Mouse (Mus musculus) adrenal gland, adult 2 months (tissue): ENCODE data around the gene Gtf2f1. TPM values are rescaled to one million over a fixed set of nuclear protein-coding genes. Genes with fewer than 3 reads are reported as not detected.

Experiments used
- DNase-seq: peaks from one replicate; pipeline ENCODE4 v3.0.0; 2021
- polyA plus RNA-seq: library from polyadenylated mRNA; depleted of rRNA; stranded (reverse); fragments of >200 nt; gene quantifications from 2 replicates; pipeline ENCODE4 v1.2.3, GENCODE M21; 2012
- total RNA-seq, 2 experiments: library from RNA; stranded (reverse); gene quantifications; 2 replicates each; pipeline ENCODE4 v1.2.3; 2021

Gtf2f1 gene
- total and polyA plus RNA-seq, 3 experiments: 28.5 to 57.3 (median 55.8) TPM

DNA sequence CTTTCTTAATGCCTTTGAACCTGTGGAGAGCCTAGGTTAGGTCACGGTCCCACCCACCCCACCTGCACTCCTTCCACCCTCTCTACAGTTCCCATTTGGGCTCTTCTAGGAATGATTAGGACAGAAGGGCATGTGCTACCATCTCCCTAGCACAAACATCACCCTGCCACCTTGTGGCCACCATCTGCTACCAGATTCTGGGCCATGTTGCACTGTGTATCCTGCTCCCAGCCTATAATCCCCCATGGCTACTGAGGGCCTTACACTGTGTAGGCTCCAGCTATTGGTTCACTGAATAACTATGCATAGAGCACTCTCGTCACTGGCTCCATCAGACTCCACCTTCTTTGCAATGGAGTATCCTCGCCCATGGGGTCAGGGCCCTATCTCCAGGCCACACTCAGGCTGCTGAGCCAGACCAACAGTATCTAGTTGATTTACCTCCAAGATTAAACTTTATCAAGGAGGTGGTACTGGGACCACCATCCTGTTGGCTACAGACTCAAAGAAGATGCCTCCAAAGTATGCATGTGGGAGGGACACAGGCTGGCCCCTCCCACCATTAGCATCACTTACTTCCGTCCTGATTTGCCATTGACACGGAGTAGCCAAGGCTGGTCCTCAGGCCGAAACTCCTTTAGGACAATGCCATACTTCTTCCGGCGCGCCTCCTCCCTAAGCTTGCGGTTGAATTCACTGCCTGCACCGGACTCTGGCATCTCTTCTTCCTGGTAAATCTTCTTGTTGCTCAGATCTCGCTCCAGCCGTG, 3.8 kb downstream of the Gtf2f1 start:
- no peak for DNase-seq

DNA sequence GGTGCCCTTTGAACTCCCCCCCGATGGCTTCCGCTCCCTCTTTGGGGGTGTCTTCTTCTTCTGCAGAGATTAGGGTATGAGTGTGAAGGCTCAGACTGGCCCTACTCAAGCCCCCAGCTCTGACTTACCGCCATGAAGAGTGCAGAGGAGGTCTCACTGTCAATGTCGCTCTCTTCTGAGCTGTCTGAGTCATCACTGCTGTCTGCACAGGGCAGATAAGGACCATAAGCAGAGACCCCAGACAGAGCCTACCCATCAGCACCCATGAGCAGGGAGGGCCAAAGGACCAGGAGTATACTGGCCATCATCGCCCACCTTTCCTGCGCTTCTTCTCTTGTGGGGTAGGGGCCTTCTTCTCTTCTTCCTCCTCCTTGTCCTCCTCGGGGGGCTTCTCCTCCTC, 7.1 kb downstream of the Gtf2f1 start:
- DNase-seq: no peak

GRCm38 (mm10) chr17:57001228-57001627, 9.9 kb downstream of the Gtf2f1 start:
- no peak for DNase-seq

DNA sequence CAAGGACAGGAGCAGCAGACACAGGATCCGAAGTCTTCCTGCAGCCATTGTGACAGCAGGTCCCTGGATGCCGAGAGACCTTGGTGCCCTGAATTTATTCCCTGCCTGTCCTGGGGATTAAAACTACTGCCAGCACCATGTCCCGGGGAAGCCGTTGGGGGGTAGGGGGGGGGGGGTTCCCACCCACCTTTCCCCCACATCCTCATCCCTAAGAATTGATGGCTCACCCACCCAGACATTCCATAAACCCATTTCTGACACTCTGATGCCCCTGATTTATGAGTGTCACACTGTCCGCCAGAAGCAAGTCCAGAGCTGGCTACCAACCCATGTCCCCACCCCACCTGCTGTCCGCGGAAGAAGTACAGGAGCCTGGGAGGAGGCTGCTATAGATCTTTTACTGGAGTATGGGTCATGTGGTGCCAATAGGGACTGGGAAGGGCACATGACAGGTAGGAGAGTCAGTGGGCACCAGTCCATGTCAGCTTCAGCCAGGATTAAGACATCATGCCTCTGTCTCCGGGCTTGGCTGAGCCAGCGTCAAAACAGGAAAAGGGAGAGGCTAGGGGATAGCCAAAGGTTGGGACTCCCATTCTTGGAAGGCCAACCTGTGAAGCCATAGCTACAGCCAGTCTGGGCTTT, 11.0 kb downstream of the Gtf2f1 start, which contains the start of gene Pspn:
Pspn (minus strand) TSS at position 51 of the 642 bp plus-strand sequence.
- DNase-seq: peak; percentile 48

GRCm38 (mm10) chr17:56999414-56999813, 11.7 kb downstream of the Gtf2f1 start:
- peak; percentile 77 for DNase-seq

GRCm38 (mm10) chr17:56997029-56997667, 13.9 kb downstream of the Gtf2f1 start, which contains the start of gene Alkbh7:
Gene Alkbh7, plus strand, starts transcription at chr17:56997339.
- DNase-seq: peak; percentile 98

DNA sequence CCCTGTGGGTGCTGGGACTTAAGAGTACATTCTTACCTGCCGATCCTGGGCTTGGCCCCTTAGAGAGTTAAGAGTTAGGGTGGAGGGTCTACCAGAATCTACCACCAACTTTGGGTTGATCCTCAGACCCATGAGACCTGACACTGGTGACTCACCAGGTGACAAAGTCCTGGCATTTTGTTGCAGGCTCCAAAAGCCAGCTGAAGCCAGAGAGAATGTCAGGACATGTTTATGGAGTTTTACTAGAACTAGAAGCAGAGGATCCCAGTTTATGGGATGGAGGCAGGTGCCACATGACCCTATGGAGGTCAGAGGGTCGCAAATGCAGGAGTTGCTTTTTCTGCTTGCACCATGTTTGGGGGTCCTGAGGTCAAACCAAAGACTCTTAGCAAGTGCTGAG, 14.6 kb downstream of the Gtf2f1 start:
- DNase-seq: peak; percentile 66

DNA sequence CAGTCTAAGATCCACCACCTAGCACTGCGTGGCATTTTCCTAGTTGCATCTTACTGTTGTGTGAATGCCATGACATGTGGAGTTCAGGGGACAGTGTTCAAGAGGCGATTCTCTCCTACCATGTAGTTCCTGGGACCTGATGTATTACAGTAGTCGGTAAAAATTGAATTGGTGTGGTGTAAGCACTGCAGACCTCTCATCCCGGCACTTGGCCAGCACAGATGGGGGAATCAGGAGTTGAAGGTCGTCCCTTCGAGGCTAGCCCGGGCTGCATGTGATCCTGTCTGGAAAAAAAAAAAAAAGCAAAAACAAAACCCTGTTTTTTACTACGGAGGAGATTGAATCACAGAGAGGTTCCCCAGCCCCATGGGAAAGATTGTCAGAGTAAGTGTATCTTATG, 16.0 kb downstream of the Gtf2f1 start:
- peak; percentile 65 for DNase-seq

DNA sequence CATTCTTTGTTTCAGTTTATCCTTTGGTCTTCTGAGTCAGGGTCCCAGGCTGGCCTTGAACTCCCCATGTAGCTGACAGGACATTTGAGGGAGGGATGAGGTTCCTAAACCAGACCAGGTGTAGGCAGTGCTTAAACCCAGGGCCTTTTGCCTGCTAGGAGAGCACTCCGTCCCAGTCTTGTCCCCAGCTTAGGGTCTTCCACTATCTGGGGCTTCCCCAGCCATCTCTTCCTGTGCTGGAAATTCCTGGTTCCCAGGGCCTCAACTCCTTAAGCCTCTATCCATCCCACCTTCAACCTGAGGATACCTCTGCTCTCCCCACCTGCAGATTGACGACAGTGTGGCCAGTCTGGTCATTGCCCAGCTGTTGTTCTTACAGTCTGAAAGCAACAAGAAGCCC, 20.1 kb downstream of the Gtf2f1 start:
- no peak for DNase-seq

DNA sequence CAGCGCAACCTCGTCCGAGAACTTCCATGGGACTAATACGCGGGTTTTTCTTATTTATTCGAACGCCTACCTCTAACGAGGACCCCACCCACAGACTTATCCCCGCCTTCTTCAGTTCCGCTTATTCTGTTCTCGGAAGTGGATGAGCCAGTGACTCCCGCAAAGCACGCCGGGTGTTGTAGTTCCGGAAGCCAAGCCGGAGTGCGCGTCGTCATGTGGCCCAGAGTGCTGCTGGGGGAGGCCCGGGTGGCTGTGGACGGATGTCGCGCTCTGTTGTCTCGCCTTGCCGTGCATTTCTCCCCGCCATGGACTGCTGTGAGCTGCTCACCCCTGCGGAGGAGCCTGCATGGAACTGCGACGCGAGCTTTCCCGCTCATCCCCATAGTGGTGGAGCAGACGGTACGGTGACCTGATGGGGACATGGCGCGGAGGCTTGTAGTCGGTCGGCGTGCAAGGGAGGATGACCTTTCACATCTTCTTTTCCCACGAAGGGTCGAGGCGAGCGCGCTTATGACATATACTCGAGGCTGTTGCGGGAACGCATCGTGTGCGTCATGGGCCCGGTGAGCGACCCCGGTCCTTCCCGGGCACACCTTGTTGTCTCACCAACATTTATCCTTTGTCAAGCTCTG, 20.9 kb downstream of the Gtf2f1 start, which contains the start of gene Clpp:
Clpp (plus strand) TSS at position 191 of the 632 bp plus-strand sequence.
- DNase-seq: peak; percentile 97

- no peak for DNase-seq
Observed at GRCm38 (mm10) chr17:56989467-56990114, 21.5 kb downstream of the Gtf2f1 start.

DNA sequence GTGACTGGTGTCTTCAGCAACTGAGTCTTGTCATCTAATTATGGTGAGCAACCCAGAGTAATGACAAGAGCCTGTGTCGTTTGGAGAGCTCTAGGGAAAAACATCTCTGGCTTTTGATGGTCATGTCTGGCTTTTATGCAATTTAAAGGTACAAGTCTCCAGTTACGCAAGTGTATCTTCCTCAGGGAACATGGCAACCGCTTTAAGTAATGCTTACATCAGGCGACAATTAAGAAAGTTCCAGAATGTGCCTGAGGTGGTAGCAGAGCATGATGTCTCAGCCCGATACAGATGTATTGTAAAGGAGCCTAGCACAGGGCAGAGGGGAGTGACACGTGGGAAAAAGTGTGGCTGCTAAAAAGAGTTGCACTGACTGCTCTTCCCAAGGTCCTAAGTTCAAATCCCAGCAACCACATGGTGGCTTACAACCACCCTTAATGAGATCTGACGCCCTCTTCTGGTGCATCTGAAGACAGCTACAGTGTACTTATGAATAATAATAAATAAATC, 22.1 kb downstream of the Gtf2f1 start:
- no peak for DNase-seq

GRCm38 (mm10) chr17:56988441-56988840, 22.6 kb downstream of the Gtf2f1 start:
- no peak for DNase-seq

- no peak for DNase-seq
Observed at GRCm38 (mm10) chr17:56986105-56986805, 24.8 kb downstream of the Gtf2f1 start.

DNA sequence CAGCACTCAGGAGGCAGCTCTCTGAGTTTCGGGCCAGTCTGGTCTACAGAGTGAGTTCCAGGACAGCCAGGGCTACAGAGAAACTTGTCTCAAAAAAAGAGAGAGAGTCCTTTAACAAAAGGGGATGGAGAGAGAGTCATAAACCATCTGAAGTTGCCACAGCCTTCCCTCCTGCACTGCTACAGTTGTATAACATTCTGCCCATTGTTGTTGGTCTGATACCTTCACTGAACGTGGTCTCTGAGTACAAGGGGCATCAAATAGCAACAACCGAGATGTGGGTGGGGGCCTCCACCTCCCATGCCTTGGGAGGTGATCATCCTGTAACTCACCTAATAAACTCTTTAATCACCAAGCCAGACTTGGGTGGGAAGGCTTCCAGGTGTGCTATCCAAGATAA, 25.4 kb downstream of the Gtf2f1 start:
- DNase-seq: no peak

DNA sequence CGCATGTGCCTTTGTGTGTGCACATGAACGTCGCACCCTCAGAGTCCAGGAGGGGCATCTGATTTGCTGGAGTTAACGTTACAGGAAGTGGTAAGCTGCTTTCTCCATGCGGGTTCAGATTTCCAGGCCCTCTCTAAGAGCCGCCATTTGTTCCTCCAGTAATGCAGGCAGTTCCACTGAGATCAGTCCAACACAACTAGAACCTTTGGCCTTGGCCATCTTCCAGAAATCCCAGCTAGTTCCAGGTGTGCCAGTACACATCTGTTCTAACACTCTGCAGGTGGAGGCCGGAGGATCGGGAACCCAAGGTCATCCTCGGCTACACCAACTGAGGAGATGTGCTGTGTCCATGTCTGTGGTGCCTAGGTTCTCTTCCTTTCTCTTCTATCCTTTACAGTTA, 26.2 kb downstream of the Gtf2f1 start:
- DNase-seq: no peak

- no peak for DNase-seq
Observed at GRCm38 (mm10) chr17:56982013-56982412, 29.1 kb downstream of the Gtf2f1 start, which contains the start of gene Acer1. Gene Acer1, minus strand, starts transcription at chr17:56982126.

GRCm38 (mm10) chr17:56981049-56981448, 30.0 kb downstream of the Gtf2f1 start:
- no peak for DNase-seq

GRCm38 (mm10) chr17:56979524-56979923, 31.6 kb downstream of the Gtf2f1 start:
- DNase-seq: no peak

DNA sequence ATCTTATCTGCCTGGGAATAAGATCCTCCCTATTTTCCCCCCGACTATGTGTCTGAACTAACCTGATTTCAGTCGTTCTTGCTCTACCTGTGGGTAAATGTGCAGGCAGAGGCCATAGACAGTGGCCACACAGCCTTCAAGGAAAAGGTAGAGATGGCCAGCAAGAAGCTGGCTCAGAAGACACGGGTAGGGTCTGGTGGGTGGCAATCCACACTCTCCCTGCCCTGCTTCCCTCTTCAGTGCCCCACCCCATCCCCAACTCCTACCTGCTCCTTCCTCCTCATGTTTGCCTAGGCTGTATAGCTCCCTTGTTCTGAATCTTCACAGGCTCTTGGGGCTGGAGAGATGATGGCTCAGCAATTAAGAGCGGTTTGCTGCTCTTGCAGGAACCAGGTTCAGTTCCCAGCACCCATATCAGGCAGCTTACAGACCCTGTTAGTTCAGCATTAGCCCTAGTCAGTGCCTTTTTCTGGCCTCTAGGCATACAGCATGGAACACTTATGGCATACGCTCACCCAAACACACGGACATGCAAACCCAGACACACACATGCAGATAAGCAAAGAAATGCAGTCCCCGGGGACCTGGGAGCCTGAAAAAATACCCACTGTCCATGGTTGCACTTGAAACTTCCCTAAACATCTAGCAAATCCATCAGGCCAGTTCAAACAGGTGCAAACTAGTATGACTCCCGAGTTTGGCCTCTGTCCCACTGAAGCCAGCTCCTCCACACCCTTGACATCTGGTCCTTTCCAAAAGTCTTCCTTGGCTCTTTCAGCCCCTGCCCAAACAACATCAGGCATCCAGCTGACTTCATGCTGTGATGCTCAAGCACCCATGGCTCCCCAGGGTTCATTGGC, 34.3 kb downstream of the Gtf2f1 start:
- no peak for DNase-seq
